Mouse (Mus musculus): ENCODE data around the gene Cnih4.
A peak's percentile ranks its signal among the peaks of the same experiment; 100 is the strongest.

Cnih4 gene

GRCm38 (mm10) chr1:181211403-181211919 lies 67.0 kb downstream of the Cnih4 start:
- no peak; the same call in 1 of the 2 replicates for ATAC-seq (ENCODE audit: low TSS enrichment)

- ATAC-seq (ENCODE audit: low TSS enrichment), result peak; percentile 92
Measured at GRCm38 (mm10) chr1:181211920-181212633, 67.6 kb downstream of the Cnih4 start, which contains the start of gene Wdr26. TSS of gene Wdr26 (minus strand) at chr1:181212001.

GRCm38 (mm10) chr1:181214296-181215035 lies 70.0 kb downstream of the Cnih4 start:
- no peak for ATAC-seq (ENCODE audit: low TSS enrichment)

GRCm38 (mm10) chr1:181216315-181216714 lies 71.8 kb downstream of the Cnih4 start:
- ATAC-seq (ENCODE audit: low TSS enrichment), result no peak
